Mouse (Mus musculus) kidney, adult 2 months (tissue): Measurements from ENCODE around the gene Trp53i11.

Experiments used
- CTCF ChIP-seq: fragments of 200-500 bp; conservative IDR thresholded peaks from 2 replicates; pipeline ENCODE4 v1.5.1; 2011; ENCODE audit warnings: low read depth, mild to moderate bottlenecking, control low read depth, low read length, moderate library complexity, mixed read lengths; ENCODE audit not compliant: insufficient read depth, insufficient read length
- POLR2A ChIP-seq: fragments of 200-500 bp; IDR thresholded peaks from one replicate; pipeline ENCODE4 v1.6.1; 2011; ENCODE audit warnings: low read depth, low read length, control low read depth

DNA sequence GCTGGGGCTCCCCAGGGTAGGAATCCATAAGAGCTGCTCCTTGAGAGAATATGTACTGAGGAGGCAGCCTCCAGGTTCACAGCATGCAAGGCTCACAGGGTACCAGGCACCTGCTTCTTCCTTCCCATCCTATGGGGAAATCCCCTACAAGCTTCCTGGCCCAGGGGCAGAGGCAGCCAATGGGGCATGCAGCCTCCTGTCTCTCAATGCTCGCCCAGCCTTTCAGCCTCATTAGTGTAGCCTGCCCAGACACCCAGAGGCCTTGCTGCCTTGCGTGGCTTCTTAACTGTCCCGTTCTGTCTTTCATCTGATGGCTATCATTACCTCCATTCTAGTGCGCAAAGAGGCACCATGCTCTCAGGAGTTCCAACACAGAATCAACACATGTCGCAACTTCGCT is 61.7 kb downstream of the Trp53i11 start:
- TF ChIP-seq POLR2A (no peak), CTCF (no peak)
